16 mouse cellular contexts compared by ENCODE assay signal in genomic region chr19:53499451-53499940, GRCm38 (mm10). TPM values are rescaled to one million over a fixed set of nuclear protein-coding genes. Genes with fewer than 3 reads are reported as not detected.
DNase-seq lines count a peak whose midpoint lies in the region; ATAC-seq and TF ChIP-seq lines count a peak whose summit lies in the region.
"Had no signal": no experiment of that assay in that cellular context is flagged by ENCODE, and none has a peak within 500 bp of the region (broad histone marks: within the 10 kb centered on the region; RNA-seq: fewer than 3 reads in every experiment).

No protein-coding gene starts in this region.

- H3K27me3 ChIP-seq in kidney, adult 2 months (replicated peaks; ENCODE audit: control insufficient read depth, insufficient read depth, low read length) = no peaks in the 10 kb centered on the region
- H3K27me3 ChIP-seq in kidney, embryonic 14.5 days (ENCODE audit: control insufficient read depth, insufficient read depth, low read length) = no peaks in the 10 kb centered on the region
- H3K27me3 ChIP-seq: forebrain, embryonic 15.5 days; heart, embryonic 13.5 days; liver, embryonic 12.5 days; midbrain, embryonic 13.5 days; Patski had no signal

- H3K36me3 ChIP-seq in kidney, adult 2 months (ENCODE audit: control insufficient read depth, insufficient read depth, low read length) = no peaks in the 10 kb centered on the region
- no peaks in the 10 kb centered on the region for H3K36me3 ChIP-seq in kidney, embryonic 14.5 days (ENCODE audit: control insufficient read depth, insufficient read depth, low read length)
- H3K36me3 ChIP-seq: forebrain, embryonic 15.5 days; heart, embryonic 13.5 days; liver, embryonic 12.5 days; midbrain, embryonic 13.5 days had no signal

- H3K9me3 ChIP-seq in kidney, embryonic 14.5 days (ENCODE audit: control insufficient read depth, low read length) = no peaks in the 10 kb centered on the region
- H3K9me3 ChIP-seq: forebrain, embryonic 15.5 days; heart, embryonic 13.5 days; liver, embryonic 12.5 days; midbrain, embryonic 13.5 days had no signal

- no peak overlapping the region for H3K4me2 ChIP-seq in kidney, embryonic 14.5 days (replicated peaks; ENCODE audit: low read depth, low read length)
- H3K4me2 ChIP-seq: forebrain, embryonic 15.5 days; heart, embryonic 13.5 days; liver, embryonic 12.5 days; midbrain, embryonic 13.5 days had no signal

- 75% methylated on average over 4 of the region's 4 CpGs for WGBS in kidney, adult 2 months
- WGBS in kidney, embryonic 14.5 days = 87% methylated on average over 4 of the region's 4 CpGs

- no peak for TF ChIP-seq POLR2A in kidney, adult 2 months (IDR thresholded peaks at IDR 0.05; ENCODE audit: low read depth, low read length)

- H3K27ac ChIP-seq in kidney, adult 2 months (ENCODE audit: insufficient read depth, low read depth, low read length) = no peak overlapping the region
- H3K27ac ChIP-seq in kidney, embryonic 14.5 days (ENCODE audit: low read depth, low read length) = no peak overlapping the region
- H3K27ac ChIP-seq: forebrain, embryonic 15.5 days; heart, embryonic 13.5 days; liver, embryonic 12.5 days; midbrain, embryonic 13.5 days had no signal

- no peak overlapping the region for H3K9ac ChIP-seq in kidney, embryonic 14.5 days (ENCODE audit: low read depth, low read length)
- H3K9ac ChIP-seq: forebrain, embryonic 15.5 days; heart, embryonic 13.5 days; liver, embryonic 12.5 days; lung, embryonic 14.5 days; midbrain, embryonic 13.5 days had no signal

- H3K4me3 ChIP-seq in kidney, adult 2 months (ENCODE audit: insufficient read depth, low read depth, low read length) = no peak overlapping the region
- no peak overlapping the region for H3K4me3 ChIP-seq in kidney, embryonic 14.5 days (ENCODE audit: low read length)
- H3K4me3 ChIP-seq: erythroblast, embryonic 14.5 days; forebrain, embryonic 15.5 days; heart, embryonic 13.5 days; liver, embryonic 12.5 days; midbrain, embryonic 13.5 days had no signal

- H3K4me1 ChIP-seq in kidney, adult 2 months (ENCODE audit: control insufficient read depth, insufficient read depth, low read length) = no peaks in the 10 kb centered on the region; the same call in 1 of the 2 replicates
- no peaks in the 10 kb centered on the region for H3K4me1 ChIP-seq in kidney, embryonic 14.5 days (ENCODE audit: control insufficient read depth, insufficient read depth, low read length)
- H3K4me1 ChIP-seq: forebrain, embryonic 15.5 days had no signal

- peak; percentile 21 for DNase-seq in kidney, adult 2 months
- peak; percentile 30 to 56 for DNase-seq in cerebellum, adult 18-20 months
- peak; percentile 57 to 62 for DNase-seq in cerebellum, postnatal 10 days
- DNase-seq in right cerebral cortex, postnatal 10 days (ENCODE audit: low spot score in 2 of 2) = no peak
- no peak for DNase-seq in adrenal gland, postnatal 14 days
- DNase-seq: lung, embryonic 14.5 days; thymus, postnatal 25 days had no signal

- no peak for TF ChIP-seq CTCF in kidney, adult 2 months (conservative IDR thresholded peaks at IDR 0.05; ENCODE audit: insufficient read depth, insufficient read length, low read depth, low read length)

- no peak for ATAC-seq in kidney, embryonic 14.5 days (ENCODE audit: low FRiP score, low TSS enrichment)
- ATAC-seq in megakaryocyte-erythroid progenitor cell, adult 5-6 weeks (replicated peaks; ENCODE audit: low FRiP score, low TSS enrichment, poor library complexity, severe bottlenecking) = peak; percentile 30; the same call in 1 of the 2 replicates
- no peak for ATAC-seq in granulocyte monocyte progenitor cell, adult 5-6 weeks (replicated peaks; ENCODE audit: poor library complexity, severe bottlenecking)
- ATAC-seq: forebrain, embryonic 15.5 days; liver, embryonic 12.5 days; midbrain, embryonic 13.5 days; Patski had no signal

RNA-seq across cellular contexts. Expression of gene Dusp5, which starts 29.4 kb away (rescaled TPM):
- polyA plus RNA-seq in kidney, adult 2 months (2012; rRNA removed) = 1.0 and 2.0 TPM in 2 replicates
- 11.3 and 15.6 TPM in 2 replicates for polyA plus RNA-seq in kidney, embryonic 14.5 days (2014; fragmentation: Nextera tagmentation; extraction: Ambion mirVana)
- total RNA-seq in megakaryocyte-erythroid progenitor cell, adult 5-6 weeks (2014; fragmentation: Nextera tagmentation) = 1.6 and 2.9 TPM in 2 replicates
- 5.4 and 12.3 TPM in 2 replicates for total RNA-seq in megakaryocyte-erythroid progenitor cell, adult 5-6 weeks (2017)
- 1.5 and 4.0 TPM in 2 replicates for total RNA-seq in granulocyte monocyte progenitor cell, adult 5-6 weeks (2014; fragmentation: Nextera tagmentation)
- total RNA-seq in granulocyte monocyte progenitor cell, adult 5-6 weeks (2017) = 4.2 TPM in 2 replicates
- total RNA-seq in adrenal gland, postnatal 14 days (2021) = 8.5 and 11.8 TPM in 2 replicates

Comparison
In these comparisons a context has a peak if more than half of its experiments do, and no peak if none do; other contexts are left out.
1. DNase-seq: peak in kidney, adult 2 months (single experiment), cerebellum, adult 18-20 months (2 of 2) and cerebellum, postnatal 10 days (2 of 2); none in right cerebral cortex, postnatal 10 days (0 of 2) and adrenal gland, postnatal 14 days (single experiment).